Mouse (Mus musculus): Measurements from ENCODE around the gene Ccr1. TPM values are rescaled to one million over a fixed set of nuclear protein-coding genes. Genes with fewer than 3 reads are reported as not detected.
A peak's percentile ranks its signal among the peaks of the same experiment; 100 is the strongest.

The Ccr1 gene
- polyA plus RNA-seq, 2 experiments, result 1.4 to 2.0 TPM

GRCm38 (mm10) chr9:123947815-123948214 lies 20.7 kb downstream of the Ccr1 start:
- TF ChIP-seq EP300 (IDR thresholded peaks at IDR 0.05; ENCODE audit: low read depth) (no peak; the same call in 1 of the 2 replicates), CTCF (IDR thresholded peaks at IDR 0.05; ENCODE audit: low read depth) (no peak)
- ATAC-seq (ENCODE audit: insufficient read depth) (peak; percentile 50; the same call in 1 of the 2 replicates), DNase-seq (ENCODE audit: low read depth in 3 of 3, low spot score in 3 of 3) (no peak)
- peaks cover 0 to 5% of the 10 kb centered on the region in 2 experiments; a peak in 3 of 4 replicates for H3K4me1 ChIP-seq (replicated peaks; ENCODE audit: control insufficient read depth in 2 of 2, insufficient read depth in 2 of 2, low read length in 1 of 2)
- 16% methylated on average over 1 of the region's 1 CpGs for WGBS (ENCODE audit: insufficient replicate concordance)
- no peak overlapping the region for H3K4me2 ChIP-seq (ENCODE audit: low read depth)
- H3K27me3 ChIP-seq (ENCODE audit: control insufficient read depth, insufficient read depth, low read length), result no peaks in the 10 kb centered on the region
- H3K4me3 ChIP-seq (ENCODE audit: insufficient read depth in 1 of 2, low read depth in 2 of 2, low read length in 2 of 2), result no peak overlapping the region
- H3K36me3 ChIP-seq (replicated peaks; ENCODE audit: control insufficient read depth, insufficient read depth, low read depth), result no peaks in the 10 kb centered on the region
- no peak overlapping the region for H3K27ac ChIP-seq
- H3K9ac ChIP-seq (replicated peaks), result no peak overlapping the region
- no peaks in the 10 kb centered on the region for H3K9me3 ChIP-seq (ENCODE audit: control insufficient read depth, low read length)

- DNase-seq (ENCODE audit: low read depth in 3 of 3, low spot score in 3 of 3), result no peak
- 70% methylated on average over 3 of the region's 3 CpGs for WGBS (ENCODE audit: insufficient replicate concordance)
- no peak overlapping the region for H3K4me3 ChIP-seq (ENCODE audit: insufficient read depth in 1 of 2, low read depth in 2 of 2, low read length in 2 of 2)
- no peaks in the 10 kb centered on the region for H3K36me3 ChIP-seq (replicated peaks; ENCODE audit: control insufficient read depth, insufficient read depth, low read depth)
- H3K27me3 ChIP-seq (ENCODE audit: control insufficient read depth, insufficient read depth, low read length), result no peaks in the 10 kb centered on the region
- H3K4me2 ChIP-seq (ENCODE audit: low read depth), result no peak overlapping the region
- H3K9ac ChIP-seq (replicated peaks), result no peak overlapping the region
- H3K9me3 ChIP-seq (ENCODE audit: control insufficient read depth, low read length), result no peaks in the 10 kb centered on the region
- ATAC-seq (ENCODE audit: insufficient read depth), result no peak
- no peak for TF ChIP-seq CTCF (IDR thresholded peaks at IDR 0.05; ENCODE audit: low read depth)
- TF ChIP-seq EP300 (IDR thresholded peaks at IDR 0.05; ENCODE audit: low read depth), result no peak
- no peak overlapping the region for H3K27ac ChIP-seq
- peaks cover 0 to 15% of the 10 kb centered on the region in 2 experiments for H3K4me1 ChIP-seq (replicated peaks; ENCODE audit: control insufficient read depth in 2 of 2, insufficient read depth in 2 of 2, low read length in 1 of 2)
Measured at GRCm38 (mm10) chr9:123942025-123942424, 26.5 kb downstream of the Ccr1 start.

GRCm38 (mm10) chr9:123941316-123941715 lies 27.2 kb downstream of the Ccr1 start:
- no peak for TF ChIP-seq EP300 (IDR thresholded peaks at IDR 0.05; ENCODE audit: low read depth)
- TF ChIP-seq CTCF (IDR thresholded peaks at IDR 0.05; ENCODE audit: low read depth), result no peak
- peak; percentile 38; the same call in 1 of the 2 replicates for ATAC-seq (ENCODE audit: insufficient read depth)

GRCm38 (mm10) chr9:123940628-123941027 lies 27.9 kb downstream of the Ccr1 start:
- no peak for DNase-seq (ENCODE audit: low read depth in 3 of 3, low spot score in 3 of 3)
- TF ChIP-seq CTCF (IDR thresholded peaks at IDR 0.05; ENCODE audit: low read depth) (no peak), EP300 (IDR thresholded peaks at IDR 0.05; ENCODE audit: low read depth) (no peak)
- H3K9me3 ChIP-seq (ENCODE audit: control insufficient read depth, low read length), result no peaks in the 10 kb centered on the region
- no peak overlapping the region for H3K4me2 ChIP-seq (ENCODE audit: low read depth)
- H3K27ac ChIP-seq, result no peak overlapping the region
- H3K36me3 ChIP-seq (replicated peaks; ENCODE audit: control insufficient read depth, insufficient read depth, low read depth), result no peaks in the 10 kb centered on the region
- no peaks in the 10 kb centered on the region for H3K27me3 ChIP-seq (ENCODE audit: control insufficient read depth, insufficient read depth, low read length)
- no peak for ATAC-seq (ENCODE audit: insufficient read depth)
- H3K9ac ChIP-seq (replicated peaks), result no peak overlapping the region
- no peak overlapping the region for H3K4me3 ChIP-seq (ENCODE audit: insufficient read depth in 1 of 2, low read depth in 2 of 2, low read length in 2 of 2)
- H3K4me1 ChIP-seq (replicated peaks; ENCODE audit: control insufficient read depth in 2 of 2, insufficient read depth in 2 of 2, low read length in 1 of 2), result peaks cover 0 to 15% of the 10 kb centered on the region in 2 experiments; a peak in 3 of 4 replicates

More at GRCm38 (mm10) chr9:123941316-123941715, 27.2 kb downstream of the Ccr1 start:
- Histone ChIP-seq H3K36me3 (replicated peaks; ENCODE audit: control insufficient read depth, insufficient read depth, low read depth) (no peaks in the 10 kb centered on the region), H3K27me3 (ENCODE audit: control insufficient read depth, insufficient read depth, low read length) (no peaks in the 10 kb centered on the region), H3K9ac (replicated peaks) (no peak overlapping the region), H3K4me3 (ENCODE audit: insufficient read depth in 1 of 2, low read depth in 2 of 2, low read length in 2 of 2) (no peak overlapping the region), H3K9me3 (ENCODE audit: control insufficient read depth, low read length) (no peaks in the 10 kb centered on the region), H3K4me2 (ENCODE audit: low read depth) (no peak overlapping the region), H3K4me1 (replicated peaks; ENCODE audit: control insufficient read depth in 2 of 2, insufficient read depth in 2 of 2, low read length in 1 of 2) (peaks cover 0 to 15% of the 10 kb centered on the region in 2 experiments; a peak in 3 of 4 replicates), H3K27ac (no peak overlapping the region)
- no peak for DNase-seq (ENCODE audit: low read depth in 3 of 3, low spot score in 3 of 3)
- 44% methylated on average over 2 of the region's 2 CpGs for WGBS (ENCODE audit: insufficient replicate concordance)

DNA sequence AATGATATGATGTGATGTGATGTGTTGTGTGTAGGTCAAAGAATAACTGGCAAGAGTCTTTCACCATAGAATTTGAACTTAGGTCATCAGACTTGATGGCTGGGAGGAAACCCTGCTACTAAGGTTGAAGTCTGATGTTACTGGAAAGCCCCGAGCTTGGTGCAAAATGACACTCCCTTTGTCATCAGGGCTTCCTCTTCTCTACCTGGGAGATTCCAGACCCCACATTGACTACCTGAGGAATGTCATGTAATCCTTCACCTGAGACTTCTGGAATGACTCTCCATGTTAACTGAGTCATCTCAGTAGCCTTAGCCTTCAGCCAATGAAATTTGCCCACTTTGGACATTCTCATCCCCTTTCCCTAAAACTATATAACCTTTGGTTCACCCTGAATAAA lies 28.3 kb downstream of the Ccr1 start:
- Histone ChIP-seq H3K27me3 (ENCODE audit: control insufficient read depth, insufficient read depth, low read length) (no peaks in the 10 kb centered on the region), H3K36me3 (replicated peaks; ENCODE audit: control insufficient read depth, insufficient read depth, low read depth) (no peaks in the 10 kb centered on the region), H3K9ac (replicated peaks) (no peak overlapping the region), H3K4me1 (replicated peaks; ENCODE audit: control insufficient read depth in 2 of 2, insufficient read depth in 2 of 2, low read length in 1 of 2) (peaks cover 0 to 15% of the 10 kb centered on the region in 2 experiments; a peak in 3 of 4 replicates), H3K27ac (no peak overlapping the region), H3K9me3 (ENCODE audit: control insufficient read depth, low read length) (no peaks in the 10 kb centered on the region), H3K4me3 (ENCODE audit: insufficient read depth in 1 of 2, low read depth in 2 of 2, low read length in 2 of 2) (no peak overlapping the region), H3K4me2 (ENCODE audit: low read depth) (no peak overlapping the region)
- no peak for ATAC-seq (ENCODE audit: insufficient read depth)
- WGBS (ENCODE audit: insufficient replicate concordance), result 50% methylated on average over 1 of the region's 1 CpGs
- DNase-seq (ENCODE audit: low read depth in 3 of 3, low spot score in 3 of 3), result no peak
- TF ChIP-seq CTCF (IDR thresholded peaks at IDR 0.05; ENCODE audit: low read depth), result no peak
- TF ChIP-seq EP300 (IDR thresholded peaks at IDR 0.05; ENCODE audit: low read depth), result no peak

Data from liver, embryonic 14.5 days (tissue).